Mouse (Mus musculus) megakaryocyte, embryonic 14.5 days (primary cell): ENCODE measurements at regions not wholly inside any gene's neighbourhood (a gene's known extent, or its start where the extent isn't known, plus 50 kb on each side); places are given as distances from the start of the nearest gene placed in this dataset.

ENCODE experiments used
- H3K27me3 ChIP-seq: replicated peaks from 2 replicates; pipeline ENCODE3; 2012; ENCODE audit warnings: inconsistent platforms
- H3K36me3 ChIP-seq: replicated peaks from 2 replicates; pipeline ENCODE3; 2012; ENCODE audit warnings: low read length, inconsistent platforms, mixed read lengths
- H3K4me1 ChIP-seq: 2 replicates; pipeline ENCODE4 v1.6.1; 2012; ENCODE audit warnings: inconsistent platforms
- H3K4me3 ChIP-seq: replicated peaks from 2 replicates; pipeline ENCODE3; 2012; ENCODE audit warnings: moderate library complexity, mild to moderate bottlenecking, inconsistent platforms
- H3K9me3 ChIP-seq: 2 replicates; pipeline ENCODE4 v1.6.1; 2012; ENCODE audit warnings: inconsistent platforms
- FLI1 ChIP-seq: IDR thresholded peaks from 2 replicates; pipeline ENCODE4 v1.6.1; 2012; ENCODE audit warnings: low read length, inconsistent platforms, mixed read lengths
- GATA1 ChIP-seq: IDR thresholded peaks from 3 replicates; pipeline ENCODE4 v1.6.1; 2012; ENCODE audit warnings: mixed read lengths, low read length, inconsistent platforms, borderline replicate concordance

- Histone ChIP-seq H3K36me3 (no peaks in the 10 kb centered on the region), H3K9me3 (peaks cover 85% of the 10 kb centered on the region), H3K27me3 (no peaks in the 10 kb centered on the region), H3K4me3 (no peak overlapping the region), H3K4me1 (peaks cover 13% of the 10 kb centered on the region)
- TF ChIP-seq GATA1 = no peak
Measured at GRCm38 (mm10) chr12:105898580-105899293, 111.3 kb upstream of the Vrk1 start.

GRCm38 (mm10) chr12:105899294-105899909 lies 110.6 kb upstream of the Vrk1 start:
- no peak for TF ChIP-seq FLI1
- no peak for TF ChIP-seq GATA1
- H3K4me1 ChIP-seq = peaks cover 19% of the 10 kb centered on the region
- no peaks in the 10 kb centered on the region for H3K27me3 ChIP-seq
- H3K36me3 ChIP-seq = peaks cover 5% of the 10 kb centered on the region
- H3K9me3 ChIP-seq = peaks cover 84% of the 10 kb centered on the region
- no peak overlapping the region for H3K4me3 ChIP-seq

GRCm38 (mm10) chr12:105900479-105900878 lies 109.5 kb upstream of the Vrk1 start:
- no peak overlapping the region for H3K4me3 ChIP-seq
- peaks cover 6% of the 10 kb centered on the region for H3K36me3 ChIP-seq
- peaks cover 74% of the 10 kb centered on the region for H3K9me3 ChIP-seq
- peaks cover 30% of the 10 kb centered on the region for H3K4me1 ChIP-seq
- TF ChIP-seq GATA1 = no peak
- TF ChIP-seq FLI1 = no peak
- no peaks in the 10 kb centered on the region for H3K27me3 ChIP-seq

GRCm38 (mm10) chr12:105903072-105903471 lies 107.0 kb upstream of the Vrk1 start:
- H3K9me3 ChIP-seq = peaks cover 48% of the 10 kb centered on the region
- H3K27me3 ChIP-seq = no peaks in the 10 kb centered on the region
- H3K4me3 ChIP-seq = no peak overlapping the region
- H3K4me1 ChIP-seq = peaks cover 55% of the 10 kb centered on the region
- no peak for TF ChIP-seq GATA1
- no peak for TF ChIP-seq FLI1
- peaks cover 6% of the 10 kb centered on the region for H3K36me3 ChIP-seq

- peaks cover 25% of the 10 kb centered on the region for H3K9me3 ChIP-seq
- H3K4me3 ChIP-seq = peak overlapping the region; percentile 86
- H3K4me1 ChIP-seq = peaks cover 65% of the 10 kb centered on the region
- peaks cover 6% of the 10 kb centered on the region for H3K36me3 ChIP-seq
- peaks cover 4% of the 10 kb centered on the region for H3K27me3 ChIP-seq
- TF ChIP-seq FLI1 = no peak
Measured at GRCm38 (mm10) chr12:105906584-105906983, 103.4 kb upstream of the Vrk1 start.

- peaks cover 63% of the 10 kb centered on the region for H3K4me1 ChIP-seq
- H3K27me3 ChIP-seq = peaks cover 4% of the 10 kb centered on the region
- H3K36me3 ChIP-seq = peaks cover 6% of the 10 kb centered on the region
- H3K9me3 ChIP-seq = peaks cover 25% of the 10 kb centered on the region
- H3K4me3 ChIP-seq = peak overlapping the region; percentile 44
- TF ChIP-seq FLI1 (no peak), GATA1 (no peak)
Measured at GRCm38 (mm10) chr12:105907851-105908620, 102.0 kb upstream of the Vrk1 start.

- peaks cover 4% of the 10 kb centered on the region for H3K27me3 ChIP-seq
- H3K4me1 ChIP-seq = peaks cover 29% of the 10 kb centered on the region
- H3K4me3 ChIP-seq = no peak overlapping the region
- H3K9me3 ChIP-seq = peaks cover 25% of the 10 kb centered on the region
- TF ChIP-seq GATA1 (no peak), FLI1 (no peak)
- no peaks in the 10 kb centered on the region for H3K36me3 ChIP-seq
Measured at GRCm38 (mm10) chr12:105911556-105911955, 98.5 kb upstream of the Vrk1 start.

GRCm38 (mm10) chr12:105917388-105917963 lies 92.6 kb upstream of the Vrk1 start:
- no peaks in the 10 kb centered on the region for H3K36me3 ChIP-seq
- peaks cover 31% of the 10 kb centered on the region for H3K9me3 ChIP-seq
- no peak for TF ChIP-seq FLI1
- no peak for TF ChIP-seq GATA1
- H3K27me3 ChIP-seq = peaks cover 4% of the 10 kb centered on the region
- H3K4me1 ChIP-seq = no peaks in the 10 kb centered on the region
- H3K4me3 ChIP-seq = no peak overlapping the region

- TF ChIP-seq GATA1 (no peak), FLI1 (no peak)
- Histone ChIP-seq H3K27me3 (peaks cover 7% of the 10 kb centered on the region), H3K4me1 (no peaks in the 10 kb centered on the region), H3K4me3 (no peak overlapping the region), H3K36me3 (no peaks in the 10 kb centered on the region), H3K9me3 (peaks cover 29% of the 10 kb centered on the region)
Measured at GRCm38 (mm10) chr12:105918775-105919174, 91.3 kb upstream of the Vrk1 start.
